Mouse (Mus musculus): ENCODE measurements at regions not wholly inside any gene's neighbourhood (a gene's known extent, or its start where the extent isn't known, plus 50 kb on each side); places are given as distances from the start of the nearest gene placed in this dataset.

DNA sequence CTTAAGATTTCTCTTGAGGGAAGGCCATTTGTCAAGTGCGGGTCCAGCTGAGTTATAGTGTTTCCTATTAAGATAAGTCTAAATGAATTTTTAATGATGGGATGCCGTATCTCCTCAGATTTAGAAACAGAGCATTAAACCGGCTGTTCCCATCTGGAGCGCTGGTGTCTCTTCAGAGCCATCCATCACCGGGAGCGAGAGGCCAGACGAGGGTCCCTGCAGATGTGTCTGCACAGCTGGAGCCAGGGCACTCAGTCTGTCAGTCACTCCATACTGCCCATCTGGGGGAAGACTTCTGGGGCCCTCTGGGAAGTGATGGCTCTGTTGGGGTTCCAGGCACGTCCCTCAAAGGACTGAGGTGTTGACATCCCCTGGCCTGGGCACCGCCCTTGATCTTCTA is 419.2 kb downstream of the Ajap1 start:
- TF ChIP-seq CTCF (IDR thresholded peaks at IDR 0.05; ENCODE audit: extremely low read depth, insufficient read length, insufficient replicate concordance, low read depth, low read length): no peak
- TF ChIP-seq POLR2A (IDR thresholded peaks at IDR 0.05; ENCODE audit: low read depth, low read length): no peak
